Mouse (Mus musculus) lung, adult 2 months (tissue): Measurements from ENCODE around the gene Erbin.

Experiments
- CTCF ChIP-seq: fragments of 200-500 bp; IDR thresholded peaks from 2 replicates; pipeline ENCODE4 v1.5.1; 2011; ENCODE audit warnings: mild to moderate bottlenecking, low read length, control low read depth; ENCODE audit not compliant: insufficient read depth
- POLR2A ChIP-seq: fragments of 200-500 bp; IDR thresholded peaks from 2 replicates; pipeline ENCODE4 v1.6.1; 2011; ENCODE audit warnings: low read depth, mild to moderate bottlenecking, control low read depth, low read length, borderline replicate concordance; ENCODE audit errors: extremely low read depth

- peak; percentile 44 for TF ChIP-seq CTCF
- TF ChIP-seq POLR2A: no peak
Observed at GRCm38 (mm10) chr13:103779922-103780585, 140.3 kb downstream of the Erbin start.
